Mouse (Mus musculus) G1E (cell line): ENCODE results near the gene Sirpa. TPM values are rescaled to one million over a fixed set of nuclear protein-coding genes. Genes with fewer than 3 reads are reported as not detected.

Source experiments
- ATAC-seq: 2 replicates; pipeline ENCODE4 v1.8.0; 2016; ENCODE audit warnings: mild to moderate bottlenecking; ENCODE audit not compliant: insufficient number of reproducible peaks, poor library complexity, low FRiP score, severe bottlenecking; ENCODE audit errors: extremely low read depth
- DNase-seq: peaks from one replicate; pipeline ENCODE4 v3.0.0; 2012; ENCODE audit warnings: low spot score
- H3K27me3 ChIP-seq: 2 replicates; pipeline ENCODE4 v1.6.1; 2012; ENCODE audit warnings: mild to moderate bottlenecking, low read length, inconsistent platforms; ENCODE audit not compliant: insufficient read depth
- H3K36me3 ChIP-seq: replicated peaks from 2 replicates; pipeline ENCODE3; 2012; ENCODE audit warnings: mild to moderate bottlenecking, inconsistent platforms
- H3K4me1 ChIP-seq: 2 replicates; pipeline ENCODE4 v1.6.1; 2012; ENCODE audit warnings: low read depth, low read length, inconsistent platforms, mixed read lengths; ENCODE audit not compliant: insufficient read depth
- H3K4me3 ChIP-seq: 2 replicates; pipeline ENCODE4 v1.5.1; 2012; ENCODE audit warnings: low read depth, mild to moderate bottlenecking, inconsistent platforms, low read length, moderate library complexity, mixed read lengths
- H3K9me3 ChIP-seq: replicated peaks from 2 replicates; pipeline ENCODE4 v1.6.1; 2012; ENCODE audit warnings: inconsistent platforms
- CTCF ChIP-seq: IDR thresholded peaks from 2 replicates; pipeline ENCODE4 v1.5.1; 2012; ENCODE audit warnings: low read depth, low read length, inconsistent platforms, mixed read lengths
- GATA1 ChIP-seq: IDR thresholded peaks from 2 replicates; pipeline ENCODE4 v1.6.1; 2012; ENCODE audit warnings: borderline replicate concordance, low read length, inconsistent platforms, mixed read lengths
- GATA2 ChIP-seq: IDR thresholded peaks from 2 replicates; pipeline ENCODE4 v1.6.1; 2012; ENCODE audit warnings: low read depth, low read length, inconsistent platforms, borderline replicate concordance
- POLR2AphosphoS5 ChIP-seq: IDR thresholded peaks from 2 replicates; pipeline ENCODE4 v1.6.1; 2012; ENCODE audit warnings: low read depth, low read length, inconsistent platforms; ENCODE audit not compliant: insufficient replicate concordance
- TAL1 ChIP-seq: conservative IDR thresholded peaks from 2 replicates; pipeline ENCODE4 v1.6.1; 2012; ENCODE audit warnings: low read depth, low read length, inconsistent platforms, mixed read lengths
- polyA plus RNA-seq: library from polyadenylated mRNA; stranded (reverse); fragments of >175 nt; gene quantifications from 2 replicates; pipeline ENCODE4 v1.2.3, GENCODE M21; 2012
- total RNA-seq, 2 experiments: library from RNA; stranded (forward) in 1 of 2; stranded (reverse) in 1 of 2; fragments of 200-1000 nt in 1 of 2; fragments of >200 nt in 1 of 2; fragmentation: Nextera tagmentation in 1 of 2; gene quantifications; 2 replicates each; pipeline ENCODE4 v1.2.3; 2014 to 2017

Gene Sirpa
- total and polyA plus RNA-seq, 3 experiments: 1.2 TPM; not detected in 2

- no peak for ATAC-seq
- no peaks in the 10 kb centered on the region for H3K27me3 ChIP-seq
- H3K36me3 ChIP-seq: no peaks in the 10 kb centered on the region
- no peaks in the 10 kb centered on the region for H3K9me3 ChIP-seq
- no peak for DNase-seq
- no peaks in the 10 kb centered on the region for H3K4me1 ChIP-seq
- TF ChIP-seq GATA2 (no peak), TAL1 (no peak), GATA1 (no peak)
- H3K4me3 ChIP-seq: no peak overlapping the region
Observed at GRCm38 (mm10) chr2:129627811-129628210, 35.2 kb downstream of the Sirpa start.

GRCm38 (mm10) chr2:129628456-129629185 lies 36.0 kb downstream of the Sirpa start:
- Histone ChIP-seq H3K9me3 (no peaks in the 10 kb centered on the region), H3K27me3 (peaks cover 3% of the 10 kb centered on the region; the same call in 1 of the 2 replicates), H3K4me3 (no peak overlapping the region), H3K36me3 (no peaks in the 10 kb centered on the region), H3K4me1 (peaks cover 4% of the 10 kb centered on the region; the same call in 1 of the 2 replicates)
- no peak for TF ChIP-seq CTCF
- no peak for TF ChIP-seq POLR2AphosphoS5
- no peak for TF ChIP-seq GATA2
- no peak for TF ChIP-seq GATA1
- TF ChIP-seq TAL1: no peak
- ATAC-seq (no peak), DNase-seq (no peak)

GRCm38 (mm10) chr2:129629786-129630531 lies 37.3 kb downstream of the Sirpa start:
- DNase-seq: no peak
- Histone ChIP-seq H3K9me3 (no peaks in the 10 kb centered on the region), H3K36me3 (no peaks in the 10 kb centered on the region), H3K4me1 (peaks cover 4% of the 10 kb centered on the region; the same call in 1 of the 2 replicates), H3K4me3 (no peak overlapping the region), H3K27me3 (peaks cover 3% of the 10 kb centered on the region; the same call in 1 of the 2 replicates)
- TF ChIP-seq CTCF (no peak), GATA1 (no peak), POLR2AphosphoS5 (no peak), TAL1 (no peak), GATA2 (no peak)
- no peak for ATAC-seq

- Histone ChIP-seq H3K4me3 (no peak overlapping the region), H3K36me3 (no peaks in the 10 kb centered on the region), H3K9me3 (no peaks in the 10 kb centered on the region), H3K27me3 (peaks cover 3% of the 10 kb centered on the region; the same call in 1 of the 2 replicates), H3K4me1 (peaks cover 4% of the 10 kb centered on the region; the same call in 1 of the 2 replicates)
- DNase-seq (no peak), ATAC-seq (no peak)
- TF ChIP-seq GATA2 (no peak), TAL1 (no peak), CTCF (no peak), POLR2AphosphoS5 (no peak), GATA1 (no peak)
Observed at GRCm38 (mm10) chr2:129630532-129630886, 37.9 kb downstream of the Sirpa start.

- ATAC-seq: no peak
- Histone ChIP-seq H3K4me3 (no peak overlapping the region), H3K9me3 (no peaks in the 10 kb centered on the region), H3K4me1 (peaks cover 4% of the 10 kb centered on the region; the same call in 1 of the 2 replicates), H3K27me3 (peaks cover 3% of the 10 kb centered on the region; the same call in 1 of the 2 replicates), H3K36me3 (no peaks in the 10 kb centered on the region)
- TF ChIP-seq TAL1 (no peak), GATA2 (no peak), GATA1 (no peak), CTCF (no peak)
- no peak for DNase-seq
Observed at GRCm38 (mm10) chr2:129630978-129631660, 38.5 kb downstream of the Sirpa start.

- no peak for DNase-seq
- TF ChIP-seq CTCF: no peak
- TF ChIP-seq GATA1: no peak
- no peak for TF ChIP-seq TAL1
- no peak for TF ChIP-seq POLR2AphosphoS5
- no peak for TF ChIP-seq GATA2
- Histone ChIP-seq H3K4me1 (peaks cover 4% of the 10 kb centered on the region; the same call in 1 of the 2 replicates), H3K4me3 (no peak overlapping the region), H3K27me3 (peaks cover 3% of the 10 kb centered on the region; the same call in 1 of the 2 replicates), H3K9me3 (no peaks in the 10 kb centered on the region), H3K36me3 (no peaks in the 10 kb centered on the region)
- no peak for ATAC-seq
Observed at GRCm38 (mm10) chr2:129632324-129632723, 39.7 kb downstream of the Sirpa start.
